Mouse (Mus musculus) midbrain, embryonic 16.5 days (tissue): ENCODE measurements around the gene Senp8. TPM values are rescaled to one million over a fixed set of nuclear protein-coding genes. Genes with fewer than 3 reads are reported as not detected.
"Not testable (repeated sequence)": the region's sequence is repeated elsewhere in the genome, so short reads cannot be mapped to it uniquely, and the experiment has no call there.

Experiments
- ATAC-seq: fragments of 200-750 bp; cut with Nextera tagmentation; 2 replicates; pipeline ENCODE4 v1.8.0; 2017; ENCODE audit warnings: moderate TSS enrichment
- H3K27ac ChIP-seq: fragments of 300-500 bp; sonication (generic); 2 replicates; pipeline ENCODE4 v1.5.1; 2014; ENCODE audit warnings: mild to moderate bottlenecking, low read length, mixed read lengths
- H3K27me3 ChIP-seq: fragments of 300-500 bp; sonication (generic); 2 replicates; pipeline ENCODE4 v1.6.1; 2014; ENCODE audit warnings: low read depth, low read length, mixed read lengths; ENCODE audit not compliant: control insufficient read depth, insufficient read depth
- H3K36me3 ChIP-seq: fragments of 300-500 bp; sonication (generic); 2 replicates; pipeline ENCODE4 v1.6.1; 2014; ENCODE audit warnings: mild to moderate bottlenecking, low read length, moderate library complexity, mixed read lengths; ENCODE audit not compliant: control insufficient read depth, insufficient read depth
- H3K4me1 ChIP-seq: fragments of 300-500 bp; sonication (generic); 2 replicates; pipeline ENCODE4 v1.6.1; 2014; ENCODE audit warnings: mild to moderate bottlenecking, low read length, mixed read lengths; ENCODE audit not compliant: control insufficient read depth, insufficient read depth
- H3K4me2 ChIP-seq: fragments of 300-500 bp; sonication (generic); 2 replicates; pipeline ENCODE4 v1.6.1; 2014; ENCODE audit warnings: mild to moderate bottlenecking, low read length, mixed read lengths
- H3K4me3 ChIP-seq: fragments of 300-500 bp; sonication (generic); 2 replicates; pipeline ENCODE4 v1.5.1; 2014; ENCODE audit warnings: low read depth, mild to moderate bottlenecking, low read length, moderate library complexity, mixed read lengths
- H3K9ac ChIP-seq: fragments of 300-500 bp; sonication (generic); 2 replicates; pipeline ENCODE4 v1.6.1; 2014; ENCODE audit warnings: low read depth, low read length, mixed read lengths
- H3K9me3 ChIP-seq: fragments of 300-500 bp; sonication (generic); replicated peaks from 2 replicates; pipeline ENCODE4 v1.6.1; 2014; ENCODE audit warnings: mild to moderate bottlenecking, low read length, mixed read lengths; ENCODE audit not compliant: control insufficient read depth, poor library complexity, severe bottlenecking
- WGBS: fragments of 180-500 bp; shearing (Covaris S2); extraction: QIAGEN DNeasy Blood & Tissue Kit; methylation state at CpG from one replicate; pipeline ENCODE4 v1.1.7; 2014; 5-methylcytosine and 5-hydroxymethylcytosine counted together
- polyA plus RNA-seq: library from polyadenylated mRNA; unstranded; fragments of >200 nt; fragmentation: Nextera tagmentation; extraction: Ambion mirVana; gene quantifications from 2 replicates; pipeline ENCODE4 v1.2.1, GENCODE M21; 2015

The Senp8 gene
- 12.0 and 12.6 TPM in 2 replicates for polyA plus RNA-seq

- Histone ChIP-seq H3K4me3 (peak within 1 kb of the TSS; percentile 95), H3K4me1 (peaks cover 16% of the 10 kb centered on the region), H3K36me3 (no peaks in the 10 kb centered on the region), H3K9me3 (no peaks in the 10 kb centered on the region), H3K27ac (peak within 1 kb of the TSS; percentile 93), H3K27me3 (no peaks in the 10 kb centered on the region), H3K4me2 (peak within 1 kb of the TSS; percentile 90), H3K9ac (peak within 1 kb of the TSS; percentile 99)
- WGBS: under 1% methylated on average over 51 of the region's 59 CpGs
- ATAC-seq: peak; percentile 93
These were observed at the start of gene Senp8, which contains the start of gene Myo9a for GRCm38 (mm10) chr9:59750267-59751065. Gene Senp8 (minus strand): TSS chr9:59750710. Gene Myo9a (plus strand): TSS chr9:59750896.

GRCm38 (mm10) chr9:59766966-59767461 lies 16.5 kb upstream of the Senp8 start:
- not testable (repeated sequence) for H3K27me3 ChIP-seq, H3K27ac ChIP-seq, ATAC-seq, H3K9ac ChIP-seq, H3K36me3 ChIP-seq, H3K9me3 ChIP-seq, H3K4me1 ChIP-seq, H3K4me2 ChIP-seq, H3K4me3 ChIP-seq
- 93% methylated on average over 11 of the region's 13 CpGs for WGBS

- Histone ChIP-seq H3K27me3 (no peaks in the 10 kb centered on the region), H3K27ac (no peak overlapping the region), H3K4me2 (no peak overlapping the region), H3K9ac (no peak overlapping the region), H3K4me3 (no peak overlapping the region), H3K9me3 (no peaks in the 10 kb centered on the region), H3K36me3 (no peaks in the 10 kb centered on the region), H3K4me1 (no peaks in the 10 kb centered on the region; the same call in 1 of the 2 replicates)
- ATAC-seq: no peak
- 86% methylated on average over 3 of the region's 3 CpGs for WGBS
These were observed 10.0 kb upstream of the Senp8 start for GRCm38 (mm10) chr9:59760515-59760914.

GRCm38 (mm10) chr9:59757016-59757415 lies 6.5 kb upstream of the Senp8 start:
- not testable (repeated sequence) for H3K9me3 ChIP-seq
- WGBS: 100% methylated on average over 2 of the region's 3 CpGs

GRCm38 (mm10) chr9:59755199-59755598 lies 4.7 kb upstream of the Senp8 start:
- no peak overlapping the region for H3K27ac ChIP-seq
- H3K9ac ChIP-seq: no peak overlapping the region
- H3K4me2 ChIP-seq: no peak overlapping the region
- 70% methylated on average over 2 of the region's 2 CpGs for WGBS
- H3K36me3 ChIP-seq: no peaks in the 10 kb centered on the region
- no peak overlapping the region for H3K4me3 ChIP-seq
- H3K4me1 ChIP-seq: peaks cover 9% of the 10 kb centered on the region
- H3K27me3 ChIP-seq: no peaks in the 10 kb centered on the region
- H3K9me3 ChIP-seq: no peaks in the 10 kb centered on the region
- ATAC-seq: no peak

More at GRCm38 (mm10) chr9:59757016-59757415, 6.5 kb upstream of the Senp8 start:
- not testable (repeated sequence) for H3K27me3 ChIP-seq, H3K36me3 ChIP-seq, H3K27ac ChIP-seq, H3K4me3 ChIP-seq, ATAC-seq, H3K4me2 ChIP-seq, H3K4me1 ChIP-seq, H3K9ac ChIP-seq

- Histone ChIP-seq H3K4me2 (peak overlapping the region; percentile 90), H3K4me1 (peaks cover 16% of the 10 kb centered on the region), H3K27ac (no peak overlapping the region), H3K4me3 (peak overlapping the region; percentile 95), H3K27me3 (no peaks in the 10 kb centered on the region), H3K9me3 (no peaks in the 10 kb centered on the region), H3K36me3 (no peaks in the 10 kb centered on the region), H3K9ac (peak overlapping the region; percentile 99)
- WGBS: 4% methylated on average over 2 of the region's 2 CpGs
- ATAC-seq: no peak
These were observed 1.5 kb upstream of the Senp8 start for GRCm38 (mm10) chr9:59751966-59752365.

- no peaks in the 10 kb centered on the region for H3K27me3 ChIP-seq
- peak overlapping the region; percentile 93 for H3K27ac ChIP-seq
- H3K4me2 ChIP-seq: peak overlapping the region; percentile 90
- H3K4me1 ChIP-seq: peaks cover 16% of the 10 kb centered on the region
- H3K4me3 ChIP-seq: peak overlapping the region; percentile 95
- under 1% methylated on average over 38 of the region's 49 CpGs for WGBS
- no peaks in the 10 kb centered on the region for H3K9me3 ChIP-seq
- peak overlapping the region; percentile 99 for H3K9ac ChIP-seq
- H3K36me3 ChIP-seq: no peaks in the 10 kb centered on the region
- peak; percentile 91 for ATAC-seq
These were observed 614 bp upstream of the Senp8 start for GRCm38 (mm10) chr9:59751066-59751581.

GRCm38 (mm10) chr9:59749581-59750265 lies 787 bp downstream of the Senp8 start:
- Histone ChIP-seq H3K36me3 (no peaks in the 10 kb centered on the region), H3K4me2 (peak overlapping the region; percentile 77), H3K9me3 (no peaks in the 10 kb centered on the region), H3K27ac (peak overlapping the region; percentile 90), H3K4me3 (peak overlapping the region; percentile 95), H3K9ac (peak overlapping the region; percentile 77), H3K27me3 (no peaks in the 10 kb centered on the region), H3K4me1 (peaks cover 16% of the 10 kb centered on the region)
- WGBS: 35% methylated on average over 12 of the region's 12 CpGs
- no peak for ATAC-seq
